Mouse (Mus musculus) E14TG2a.4 (cell line): ENCODE measurements around the gene Kti12.

Experiments
- CTCF ChIP-seq: conservative IDR thresholded peaks from 2 replicates; pipeline ENCODE4 v1.5.1; 2014; ENCODE audit warnings: low read length
- NANOG ChIP-seq: IDR thresholded peaks from 2 replicates; pipeline ENCODE4 v1.6.1; 2014; ENCODE audit warnings: borderline replicate concordance, low read length, mixed read lengths
- POU5F1 ChIP-seq: IDR thresholded peaks from 2 replicates; pipeline ENCODE4 v1.6.1; 2014; ENCODE audit warnings: low read length, borderline replicate concordance

DNA sequence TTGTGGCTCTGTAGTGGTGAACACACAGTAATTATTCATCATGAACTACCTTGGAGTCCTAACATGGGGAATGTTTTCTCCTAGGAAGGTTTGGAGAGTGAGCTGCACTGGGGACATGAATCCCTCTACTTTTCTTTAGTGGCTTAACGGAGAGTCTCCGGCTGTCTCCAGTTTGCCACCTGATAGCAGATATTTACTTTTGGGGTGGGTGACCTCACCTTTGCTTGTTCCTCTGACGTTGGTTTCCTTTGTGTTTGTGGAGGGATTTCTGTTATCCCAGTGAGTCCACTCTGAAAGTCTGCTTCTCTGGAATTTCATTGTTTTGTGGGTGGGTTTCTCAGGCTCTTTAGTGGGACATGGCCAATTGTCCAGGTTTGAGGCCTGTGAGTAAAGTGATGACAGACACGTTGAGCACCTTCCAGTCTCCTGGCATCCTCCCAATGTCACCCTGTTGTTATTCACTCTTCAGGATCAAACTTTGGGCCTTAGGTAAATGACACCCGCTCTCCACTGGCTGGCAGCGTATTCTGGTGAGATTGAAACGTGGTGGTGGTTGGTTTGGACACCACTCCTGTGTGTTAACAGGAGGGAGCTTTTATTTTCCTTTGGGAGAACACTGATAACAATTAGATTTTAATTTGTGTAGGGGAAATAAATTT, 5.5 kb upstream of the Kti12 start:
- TF ChIP-seq CTCF (no peak), NANOG (no peak), POU5F1 (no peak)
